Comparison of ENCODE assay signal across 8 mouse cellular contexts in the genomic region with DNA sequence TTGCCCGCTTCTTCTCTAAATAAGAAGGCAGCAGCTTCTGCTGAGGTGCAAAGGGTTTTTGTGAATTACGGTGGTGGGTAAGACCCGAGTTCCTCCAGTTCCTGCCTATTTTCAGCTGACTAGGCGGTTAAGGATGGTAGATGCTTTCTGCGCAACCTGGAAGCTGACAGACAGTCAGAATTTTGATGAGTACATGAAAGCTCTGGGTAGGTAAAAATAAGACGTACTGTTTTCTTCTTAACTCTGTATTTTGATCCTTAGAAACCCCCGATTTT. TPM values are rescaled to one million over a fixed set of nuclear protein-coding genes. Genes with fewer than 3 reads are reported as not detected.
DNase-seq lines count a peak whose midpoint lies in the region; ATAC-seq and TF ChIP-seq lines count a peak whose summit lies in the region.

A gene (plus strand): TSS at position 6 of the 275 bp plus-strand sequence.

- no peaks in the 10 kb centered on the region for H3K36me3 ChIP-seq in heart, embryonic 14.5 days (ENCODE audit: control insufficient read depth, insufficient read depth, low read length)
- H3K36me3 ChIP-seq in forebrain, embryonic 14.5 days (ENCODE audit: control insufficient read depth, insufficient read depth, low read length): no peaks in the 10 kb centered on the region

- no peak for TF ChIP-seq CTCF in brain, embryonic 14.5 days (IDR thresholded peaks at IDR 0.05; ENCODE audit: borderline replicate concordance, extremely low read depth, insufficient read depth, insufficient read length)

- no peak for DNase-seq in heart, adult 8-10 months (ENCODE audit: low spot score)
- DNase-seq in brain, embryonic 14.5 days (ENCODE audit: low read depth): no peak
- DNase-seq in forebrain, embryonic 14.5 days (ENCODE audit: low spot score): no peak
- DNase-seq in left cerebral cortex, postnatal 25 days (ENCODE audit: low spot score in 2 of 2): no peak
- DNase-seq in thymus, postnatal 0 days (ENCODE audit: low spot score): no peak
- no peak for DNase-seq in cerebellum, postnatal 14 days

- no peak within 1 kb of the TSS for H3K27ac ChIP-seq in heart, embryonic 14.5 days (replicated peaks in 1 of 2; ENCODE audit: control insufficient read depth in 1 of 2, insufficient read depth in 1 of 2, low read depth in 2 of 2, low read length in 2 of 2)
- peak within 1 kb of the TSS; percentile 89 for H3K27ac ChIP-seq in forebrain, embryonic 14.5 days (ENCODE audit: low read depth, low read length)

- H3K27me3 ChIP-seq in heart, embryonic 14.5 days (ENCODE audit: control insufficient read depth, insufficient read depth, low read length): no peaks in the 10 kb centered on the region
- H3K27me3 ChIP-seq in forebrain, embryonic 14.5 days (replicated peaks; ENCODE audit: control insufficient read depth, insufficient read depth, low read length): no peaks in the 10 kb centered on the region

- H3K4me3 ChIP-seq in heart, embryonic 14.5 days (ENCODE audit: control insufficient read depth in 1 of 2, insufficient read depth in 1 of 2, low read depth in 1 of 2, low read length in 2 of 2): no peak within 1 kb of the TSS
- peak within 1 kb of the TSS; percentile 39 for H3K4me3 ChIP-seq in forebrain, embryonic 14.5 days (ENCODE audit: low read depth, low read length)

- peak within 1 kb of the TSS; percentile 22; the same call in 1 of the 2 replicates for H3K4me2 ChIP-seq in heart, embryonic 14.5 days (ENCODE audit: low read length)
- peak within 1 kb of the TSS; percentile 58 for H3K4me2 ChIP-seq in forebrain, embryonic 14.5 days (ENCODE audit: low read length)

- TF ChIP-seq POLR2A in brain, embryonic 14.5 days (IDR thresholded peaks at IDR 0.05; ENCODE audit: borderline replicate concordance, extremely low read depth, insufficient read depth, insufficient read length, poor library complexity, severe bottlenecking): peak; percentile 55; the same call in 1 of the 2 replicates

- intact Hi-C loops in left cerebral cortex, postnatal 25 days (cut with DNase I): loop anchor here (5.0 kb wide), 1 partner anchor 42 kb away; no protein-coding TSS in a partner anchor

- no peak for ATAC-seq in heart, embryonic 14.5 days (ENCODE audit: insufficient number of reproducible peaks, insufficient read depth, low FRiP score, low read depth)
- no peak for ATAC-seq in forebrain, embryonic 14.5 days
- no peak for ATAC-seq in megakaryocyte progenitor cell, adult 5-6 weeks (replicated peaks; ENCODE audit: poor library complexity)

- H3K9me3 ChIP-seq in heart, embryonic 14.5 days (ENCODE audit: control insufficient read depth, low read length): no peaks in the 10 kb centered on the region
- H3K9me3 ChIP-seq in forebrain, embryonic 14.5 days (replicated peaks; ENCODE audit: control insufficient read depth, low read length): no peaks in the 10 kb centered on the region

- peaks cover 0 to 3% of the 10 kb centered on the region in 2 experiments; a peak in 2 of 4 replicates for H3K4me1 ChIP-seq in heart, embryonic 14.5 days (ENCODE audit: control insufficient read depth in 2 of 2, insufficient read depth in 2 of 2, low read length in 2 of 2)
- H3K4me1 ChIP-seq in forebrain, embryonic 14.5 days (ENCODE audit: control insufficient read depth, insufficient read depth, low read length): peaks cover 18% of the 10 kb centered on the region

- 25% methylated on average over 7 of the region's 7 CpGs for WGBS in heart, embryonic 14.5 days
- WGBS in forebrain, embryonic 14.5 days: 1% methylated on average over 7 of the region's 7 CpGs

- no peak within 1 kb of the TSS for H3K9ac ChIP-seq in heart, embryonic 14.5 days (ENCODE audit: low read length)
- peak within 1 kb of the TSS; percentile 74 for H3K9ac ChIP-seq in forebrain, embryonic 14.5 days (ENCODE audit: low read length)

RNA-seq across cellular contexts. Expression of the gene that starts here (rescaled TPM):
- 10.5 and 10.9 TPM in 2 replicates for polyA plus RNA-seq in heart, embryonic 14.5 days (2014; fragmentation: Nextera tagmentation; extraction: Ambion mirVana)
- under 1 TPM in 1 of 4 experiments, not detected in 3; 0.34 TPM for total RNA-seq in heart, adult 8-10 months (2022)
- polyA plus RNA-seq in brain, embryonic 14.5 days (2012; rRNA removed): 924 and 1,133 TPM in 2 replicates
- 1,519 and 1,568 TPM in 2 replicates for polyA plus RNA-seq in forebrain, embryonic 14.5 days (2014; fragmentation: Nextera tagmentation; extraction: Ambion mirVana)
- total RNA-seq in left cerebral cortex, postnatal 25 days (2021): 100 to 1,000 TPM in 1 of 2 experiments, 10 to 100 TPM in 1; 72.9 to 102 TPM
- not detected in 2 replicates for total RNA-seq in megakaryocyte progenitor cell, adult 5-6 weeks (2015)
- total RNA-seq in megakaryocyte progenitor cell, adult 5-6 weeks (2017): not detected in 2 replicates
- polyA plus RNA-seq in thymus, postnatal 0 days (2015; fragmentation: Nextera tagmentation; extraction: Ambion mirVana): 0.99 and 1.5 TPM in 2 replicates

Comparison
In these comparisons a context has a peak if more than half of its experiments do, and no peak if none do; other contexts are left out.
1. RNA of the gene that starts here (total RNA-seq): 72.9 to 102 TPM in left cerebral cortex, postnatal 25 days; 0.34 TPM in heart, adult 8-10 months and not detected in megakaryocyte progenitor cell, adult 5-6 weeks; every median in the first group is over 10 times any median in the second.
2. RNA of the gene that starts here (polyA plus RNA-seq): 1,519 to 1,568 TPM in forebrain, embryonic 14.5 days and 924 to 1,133 TPM in brain, embryonic 14.5 days; 10.5 to 10.9 TPM in heart, embryonic 14.5 days and 0.99 to 1.5 TPM in thymus, postnatal 0 days; every median in the first group is over 10 times any median in the second.